Mouse (Mus musculus): ENCODE measurements around the gene Cacna1i. TPM values are rescaled to one million over a fixed set of nuclear protein-coding genes. Genes with fewer than 3 reads are reported as not detected.

The Cacna1i gene
- 1.2 and 2.8 TPM in 2 replicates for polyA plus RNA-seq (2011; ENCODE audit: insufficient read depth, insufficient read length, low replicate concordance, missing spikeins)

DNA sequence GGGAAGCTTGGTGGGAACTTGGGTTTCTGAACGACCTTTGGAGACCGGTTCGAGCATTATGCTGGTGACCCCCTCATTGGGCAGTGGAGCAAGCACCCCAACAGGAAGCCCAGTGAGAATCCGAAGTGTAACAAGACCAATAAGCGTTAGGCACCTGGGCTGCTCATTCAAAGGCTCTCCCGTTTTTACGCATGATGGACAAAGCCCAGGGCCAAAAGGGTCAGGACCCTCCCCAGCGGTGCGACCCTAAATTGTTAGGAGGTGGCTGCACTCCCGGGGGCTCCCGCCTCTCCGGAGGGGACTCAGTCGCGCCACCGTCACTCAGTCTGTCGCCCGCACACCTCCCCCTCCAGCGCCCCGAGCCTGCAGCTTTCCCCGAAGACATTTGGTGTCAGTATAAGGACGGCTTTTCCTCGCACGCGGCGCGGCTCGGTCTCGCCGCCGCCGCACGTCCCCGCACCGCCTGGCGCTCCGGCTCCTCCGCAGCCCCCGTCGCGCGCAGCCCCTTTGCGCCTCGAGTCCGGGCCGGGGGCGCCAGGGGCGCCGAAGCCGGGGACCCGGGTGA is at the start of gene Cacna1i:
Gene Cacna1i, plus strand, starts transcription at position 388 of the 565 bp plus-strand sequence.
- H3K27ac ChIP-seq (ENCODE audit: control insufficient read depth, insufficient read depth, low read depth, low read length, poor library complexity) = no peak within 1 kb of the TSS
- TF ChIP-seq POLR2A (IDR thresholded peaks at IDR 0.05; ENCODE audit: borderline replicate concordance, control insufficient read depth, low read depth, low read length) (no peak), CTCF (IDR thresholded peaks at IDR 0.05; ENCODE audit: control insufficient read depth, insufficient read depth, low read length) (no peak)
- no peaks in the 10 kb centered on the region for H3K4me1 ChIP-seq (ENCODE audit: control insufficient read depth, insufficient read depth, low read length)
- 3% methylated on average over 49 of the region's 50 CpGs for WGBS
- no peak within 1 kb of the TSS for H3K4me3 ChIP-seq (replicated peaks; ENCODE audit: control insufficient read depth, low read depth, low read length)

DNA sequence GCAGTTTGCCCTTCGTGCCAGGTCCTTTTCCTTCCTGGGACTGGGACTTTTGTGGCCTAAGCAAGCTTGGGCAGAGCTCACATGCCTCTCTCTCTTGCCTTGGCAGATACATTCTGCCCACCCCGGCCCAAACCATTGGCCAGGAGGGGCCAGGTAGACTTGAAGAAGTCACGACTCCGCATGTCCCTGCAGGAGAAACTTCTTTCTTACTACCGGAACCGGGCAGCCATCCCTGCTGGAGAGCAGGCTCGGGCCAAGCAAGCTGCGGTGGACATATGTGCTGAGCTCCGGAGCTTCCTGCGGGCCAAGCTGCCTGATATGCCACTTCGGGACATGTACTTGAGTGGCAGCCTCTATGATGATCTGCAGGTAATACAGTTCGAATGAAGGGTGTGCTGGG is 38.9 kb upstream of the Cacna1i start:
- TF ChIP-seq POLR2A (IDR thresholded peaks at IDR 0.05; ENCODE audit: borderline replicate concordance, control insufficient read depth, low read depth, low read length) = no peak
- TF ChIP-seq CTCF (IDR thresholded peaks at IDR 0.05; ENCODE audit: control insufficient read depth, insufficient read depth, low read length) = no peak
- 93% methylated on average over 12 of the region's 12 CpGs for WGBS
- no peak overlapping the region for H3K27ac ChIP-seq (ENCODE audit: control insufficient read depth, insufficient read depth, low read depth, low read length, poor library complexity)
- H3K4me1 ChIP-seq (ENCODE audit: control insufficient read depth, insufficient read depth, low read length) = no peaks in the 10 kb centered on the region
- H3K4me3 ChIP-seq (replicated peaks; ENCODE audit: control insufficient read depth, low read depth, low read length) = no peak overlapping the region

DNA sequence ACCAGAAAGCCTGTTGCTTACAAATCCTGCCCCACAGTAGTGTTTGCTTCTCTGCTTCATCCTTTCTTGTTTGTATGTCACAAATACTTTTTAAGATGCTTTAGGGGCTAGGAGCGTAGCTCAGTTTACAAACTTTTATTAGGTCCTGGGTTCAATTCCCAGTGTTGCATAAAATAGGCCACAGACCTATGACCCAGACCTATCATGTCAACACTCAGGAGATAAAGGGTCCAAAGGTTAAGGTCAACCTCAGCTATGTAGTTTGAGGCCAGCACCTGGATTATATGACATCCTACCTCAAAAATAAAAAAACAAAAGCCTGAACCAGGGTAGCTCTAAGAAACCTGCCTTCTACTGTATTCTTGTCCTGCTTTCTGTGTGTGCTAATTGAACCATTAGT is 38.4 kb upstream of the Cacna1i start:
- 94% methylated on average over 1 of the region's 1 CpGs for WGBS
- Histone ChIP-seq H3K4me3 (replicated peaks; ENCODE audit: control insufficient read depth, low read depth, low read length) (no peak overlapping the region), H3K27ac (ENCODE audit: control insufficient read depth, insufficient read depth, low read depth, low read length, poor library complexity) (no peak overlapping the region), H3K4me1 (ENCODE audit: control insufficient read depth, insufficient read depth, low read length) (no peaks in the 10 kb centered on the region)
- TF ChIP-seq POLR2A (IDR thresholded peaks at IDR 0.05; ENCODE audit: borderline replicate concordance, control insufficient read depth, low read depth, low read length) (no peak), CTCF (IDR thresholded peaks at IDR 0.05; ENCODE audit: control insufficient read depth, insufficient read depth, low read length) (no peak)

DNA sequence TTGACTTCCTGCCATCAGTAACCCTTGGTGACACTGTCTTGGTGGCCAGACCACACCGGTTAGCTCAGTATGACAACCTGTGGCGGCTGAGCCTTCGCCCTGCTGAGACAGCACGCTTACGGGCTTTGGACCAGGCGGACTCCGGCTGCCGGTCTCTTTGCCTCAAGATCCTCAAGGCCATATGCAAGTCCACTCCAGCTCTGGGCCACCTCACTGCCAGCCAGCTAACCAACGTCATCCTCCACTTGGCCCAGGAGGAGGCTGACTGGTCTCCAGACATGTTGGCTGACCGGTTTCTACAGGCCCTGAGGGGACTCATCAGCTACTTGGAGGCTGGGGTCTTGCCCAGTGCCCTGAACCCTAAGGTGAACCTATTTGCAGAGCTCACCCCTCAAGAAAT is 37.4 kb upstream of the Cacna1i start:
- H3K4me3 ChIP-seq (replicated peaks; ENCODE audit: control insufficient read depth, low read depth, low read length) = no peak overlapping the region
- H3K4me1 ChIP-seq (ENCODE audit: control insufficient read depth, insufficient read depth, low read length) = no peaks in the 10 kb centered on the region
- H3K27ac ChIP-seq (ENCODE audit: control insufficient read depth, insufficient read depth, low read depth, low read length, poor library complexity) = peak overlapping the region; percentile 31; the same call in 1 of the 2 replicates
- 93% methylated on average over 10 of the region's 10 CpGs for WGBS
- TF ChIP-seq CTCF (IDR thresholded peaks at IDR 0.05; ENCODE audit: control insufficient read depth, insufficient read depth, low read length) (no peak), POLR2A (IDR thresholded peaks at IDR 0.05; ENCODE audit: borderline replicate concordance, control insufficient read depth, low read depth, low read length) (no peak)

DNA sequence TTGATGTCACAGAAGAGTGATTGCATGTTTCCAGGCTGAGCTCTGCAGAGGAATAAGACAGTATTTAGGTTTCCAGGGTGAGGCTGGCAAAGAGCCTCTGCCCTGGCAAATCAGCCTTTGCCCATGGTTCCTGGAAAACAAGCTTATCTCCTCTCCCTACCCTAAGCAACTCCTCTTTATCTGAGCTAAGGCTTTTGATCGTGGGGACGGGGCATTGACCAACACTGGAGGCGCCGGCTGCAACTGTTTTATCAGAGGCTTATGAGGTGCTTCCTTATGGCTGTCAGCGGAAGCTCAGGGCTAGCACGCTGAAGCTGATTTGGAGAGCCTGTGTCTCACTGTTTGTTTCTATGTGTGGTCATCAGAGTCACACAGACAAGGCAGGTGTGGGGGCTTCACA is 36.5 kb upstream of the Cacna1i start:
- Histone ChIP-seq H3K27ac (ENCODE audit: control insufficient read depth, insufficient read depth, low read depth, low read length, poor library complexity) (peak overlapping the region; percentile 58), H3K4me3 (replicated peaks; ENCODE audit: control insufficient read depth, low read depth, low read length) (no peak overlapping the region), H3K4me1 (ENCODE audit: control insufficient read depth, insufficient read depth, low read length) (no peaks in the 10 kb centered on the region)
- TF ChIP-seq CTCF (IDR thresholded peaks at IDR 0.05; ENCODE audit: control insufficient read depth, insufficient read depth, low read length) = no peak
- 61% methylated on average over 6 of the region's 6 CpGs for WGBS

DNA sequence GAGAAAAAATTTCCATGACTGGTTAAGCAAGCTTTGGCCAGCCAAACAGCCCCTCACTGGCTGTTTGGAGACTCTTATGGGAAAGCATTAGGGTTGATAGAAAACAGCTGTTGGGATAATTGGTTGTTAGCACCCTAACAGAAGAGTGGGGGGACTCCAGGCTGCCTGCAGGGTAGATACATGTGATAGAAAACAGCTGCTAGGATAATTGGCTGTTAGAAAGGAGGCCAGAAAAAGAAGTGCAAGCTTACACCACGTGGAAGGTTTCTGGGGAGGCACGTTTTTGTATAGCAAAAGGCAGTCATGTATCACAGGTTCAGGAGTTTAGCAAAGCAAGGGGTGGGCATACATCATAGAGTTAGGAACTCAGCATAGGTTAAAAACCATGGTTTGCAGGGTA is 33.5 kb upstream of the Cacna1i start:
- H3K4me1 ChIP-seq (ENCODE audit: control insufficient read depth, insufficient read depth, low read length) = no peaks in the 10 kb centered on the region; the same call in 1 of the 2 replicates
- WGBS = 87% methylated on average over 2 of the region's 2 CpGs
- TF ChIP-seq POLR2A (IDR thresholded peaks at IDR 0.05; ENCODE audit: borderline replicate concordance, control insufficient read depth, low read depth, low read length) = no peak
- no peak for TF ChIP-seq CTCF (IDR thresholded peaks at IDR 0.05; ENCODE audit: control insufficient read depth, insufficient read depth, low read length)
- no peak overlapping the region for H3K4me3 ChIP-seq (replicated peaks; ENCODE audit: control insufficient read depth, low read depth, low read length)
- no peak overlapping the region for H3K27ac ChIP-seq (ENCODE audit: control insufficient read depth, insufficient read depth, low read depth, low read length, poor library complexity)

DNA sequence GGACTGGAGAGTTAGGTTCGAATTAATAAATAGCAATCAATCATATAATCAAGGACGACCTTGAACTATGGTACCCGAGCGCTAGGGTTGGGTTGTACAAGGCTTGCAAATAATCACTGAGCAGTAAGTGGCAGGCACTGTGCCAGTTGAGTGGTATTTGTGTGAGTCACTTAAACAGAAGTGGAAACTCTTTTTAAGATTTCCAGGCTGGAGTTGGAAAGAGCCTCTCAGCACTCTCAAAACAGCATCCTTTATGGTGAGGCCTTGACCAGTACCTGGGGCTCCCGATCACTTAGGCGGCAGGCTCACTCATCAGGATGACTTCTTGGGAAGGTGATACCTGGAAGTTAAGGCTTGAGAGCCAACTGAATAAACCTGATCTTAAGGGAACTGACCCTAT is 32.8 kb upstream of the Cacna1i start:
- peaks cover 1% of the 10 kb centered on the region; the same call in 1 of the 2 replicates for H3K4me1 ChIP-seq (ENCODE audit: control insufficient read depth, insufficient read depth, low read length)
- 71% methylated on average over 6 of the region's 6 CpGs for WGBS
- peak overlapping the region; percentile 91 for H3K4me3 ChIP-seq (replicated peaks; ENCODE audit: control insufficient read depth, low read depth, low read length)
- TF ChIP-seq POLR2A (IDR thresholded peaks at IDR 0.05; ENCODE audit: borderline replicate concordance, control insufficient read depth, low read depth, low read length) (no peak), CTCF (IDR thresholded peaks at IDR 0.05; ENCODE audit: control insufficient read depth, insufficient read depth, low read length) (no peak)
- H3K27ac ChIP-seq (ENCODE audit: control insufficient read depth, insufficient read depth, low read depth, low read length, poor library complexity) = peak overlapping the region; percentile 98

DNA sequence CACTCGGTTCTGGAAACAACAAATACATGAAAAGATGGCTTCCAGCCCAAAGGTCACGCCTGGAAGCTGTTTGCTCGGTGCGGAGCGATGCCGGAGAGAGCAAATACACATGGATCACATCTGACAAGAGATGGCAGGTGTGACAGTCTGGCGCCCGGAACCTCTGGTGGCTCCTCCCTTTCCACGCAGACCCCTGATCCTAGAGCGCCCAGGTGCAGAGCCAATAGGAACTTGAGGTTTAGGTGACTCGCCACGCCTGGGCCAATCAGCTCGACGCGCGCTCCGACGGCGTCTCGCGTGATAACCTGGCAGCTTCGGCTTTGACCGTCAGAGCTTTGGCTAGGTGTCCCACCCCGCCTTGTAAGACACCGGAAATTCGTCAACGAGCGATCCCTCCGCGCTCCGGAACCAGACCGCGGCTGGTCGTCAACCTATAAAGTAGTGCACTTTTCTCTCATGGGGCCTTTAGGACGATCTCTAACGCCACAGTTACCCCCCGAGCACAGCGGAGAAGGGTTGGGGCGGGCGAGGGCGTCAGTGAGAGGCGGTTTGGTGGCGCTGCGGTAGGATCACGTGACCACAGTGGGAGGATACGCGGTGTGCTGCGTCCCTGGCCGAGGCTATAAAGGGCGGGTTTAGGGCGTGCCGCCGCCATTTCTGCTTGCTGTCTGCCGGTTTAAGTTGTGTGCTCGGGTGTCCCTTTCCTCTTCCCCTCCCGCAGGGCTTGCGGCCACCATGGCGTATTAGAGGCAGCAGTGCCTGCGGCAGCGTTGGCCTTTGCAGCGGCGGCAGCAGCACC is 32.0 kb upstream of the Cacna1i start, which contains the start of gene Atf4:
Gene Atf4, plus strand, starts transcription at position 338 of the 799 bp plus-strand sequence.
- Histone ChIP-seq H3K27ac (ENCODE audit: control insufficient read depth, insufficient read depth, low read depth, low read length, poor library complexity) (peak within 1 kb of the TSS; percentile 98), H3K4me3 (replicated peaks; ENCODE audit: control insufficient read depth, low read depth, low read length) (peak within 1 kb of the TSS; percentile 91), H3K4me1 (ENCODE audit: control insufficient read depth, insufficient read depth, low read length) (peaks cover 1% of the 10 kb centered on the region; the same call in 1 of the 2 replicates)
- WGBS = under 1% methylated on average over 62 of the region's 62 CpGs
- 0 out of 2 replicates have a peak, but pooled peaks have one; percentile 12 for TF ChIP-seq CTCF (IDR thresholded peaks at IDR 0.05; ENCODE audit: control insufficient read depth, insufficient read depth, low read length)
- TF ChIP-seq POLR2A (IDR thresholded peaks at IDR 0.05; ENCODE audit: borderline replicate concordance, control insufficient read depth, low read depth, low read length) = peak; percentile 100

All from bone marrow, adult 2 months (tissue).